Mouse (Mus musculus): ENCODE results near the gene Cfap52. TPM values are rescaled to one million over a fixed set of nuclear protein-coding genes. Genes with fewer than 3 reads are reported as not detected.

Gene Cfap52
- polyA plus RNA-seq (2015; fragmentation: Illumina TruSeq; extraction: RNeasy Lipid Tissue Mini Kit (QIAGEN cat#74804); ENCODE audit: insufficient read depth, low replicate concordance) = not detected

GRCm38 (mm10) chr11:67965242-67965883, at the start of gene Cfap52:
Gene Cfap52 (minus strand): TSS chr11:67965651.

DNA sequence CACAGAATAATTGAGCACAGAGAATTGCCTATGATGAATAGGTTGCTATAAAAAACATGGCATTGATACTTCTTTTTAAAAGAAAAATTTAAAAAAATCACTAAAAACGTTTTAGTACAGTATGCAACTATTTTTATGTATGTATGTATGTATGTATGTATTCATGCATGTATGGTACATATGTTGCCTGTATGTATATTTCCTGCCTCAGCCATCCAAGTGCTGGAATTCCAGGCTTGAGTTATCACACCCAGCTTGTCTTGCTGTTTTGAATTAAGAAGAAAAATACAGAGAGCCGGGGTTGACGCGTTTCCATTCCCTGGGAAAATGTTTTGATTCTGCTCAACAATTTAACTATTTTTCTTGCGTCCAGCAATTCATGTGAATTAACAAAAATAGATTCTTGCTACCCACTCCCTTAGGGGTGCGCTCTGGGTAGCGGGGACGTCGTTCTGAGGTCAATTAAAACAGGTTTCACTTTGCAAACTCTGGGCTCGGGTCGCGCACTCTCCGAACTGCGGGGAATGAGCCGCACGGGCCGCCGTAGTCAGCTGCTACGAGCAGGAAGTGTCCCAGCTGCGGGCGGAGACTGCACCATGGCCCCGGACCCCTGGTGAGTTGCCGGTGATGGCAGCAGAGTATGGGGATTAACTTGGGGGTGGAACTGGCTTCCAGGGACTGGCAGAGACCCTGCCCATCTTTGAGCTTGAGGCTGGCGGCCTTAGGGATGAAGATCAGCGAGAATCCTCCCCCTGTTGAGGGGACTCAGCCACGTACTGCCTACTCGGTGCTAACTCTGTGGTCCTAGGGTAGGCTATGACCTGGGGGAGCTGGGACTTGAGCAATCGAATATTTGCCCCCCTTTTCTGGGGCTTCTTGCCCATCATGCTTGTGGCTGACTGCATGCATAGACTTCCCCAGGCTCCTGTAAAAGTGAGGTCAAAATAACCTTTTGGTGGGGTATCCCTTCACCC, 741 bp upstream of the Cfap52 start, which contains the start of gene Stx8:
Gene Stx8 (plus strand): TSS at position 289 of the 974 bp plus-strand sequence.

GRCm38 (mm10) chr11:67921827-67922754, 43.4 kb downstream of the Cfap52 start, which contains the start of gene Usp43:
Gene Usp43 (minus strand): TSS chr11:67922153.

Other genes with a start within 250 kb of the Cfap52 start
- 0.48 TPM for gene Glp2r, start 194.5 kb downstream of the Cfap52 start, polyA plus RNA-seq (2015; fragmentation: Illumina TruSeq; extraction: RNeasy Lipid Tissue Mini Kit (QIAGEN cat#74804); ENCODE audit: insufficient read depth, low replicate concordance)
- gene Gsg1l2, start 191.0 kb downstream of the Cfap52 start, polyA plus RNA-seq (2015; fragmentation: Illumina TruSeq; extraction: RNeasy Lipid Tissue Mini Kit (QIAGEN cat#74804); ENCODE audit: insufficient read depth, low replicate concordance) = not detected
- gene Dhrs7c, start 167.5 kb downstream of the Cfap52 start, polyA plus RNA-seq (2015; fragmentation: Illumina TruSeq; extraction: RNeasy Lipid Tissue Mini Kit (QIAGEN cat#74804); ENCODE audit: insufficient read depth, low replicate concordance) = not detected
- gene Usp43, start 43.5 kb downstream of the Cfap52 start, polyA plus RNA-seq (2015; fragmentation: Illumina TruSeq; extraction: RNeasy Lipid Tissue Mini Kit (QIAGEN cat#74804); ENCODE audit: insufficient read depth, low replicate concordance) = 0.07 TPM
- gene Stx8, start 542 bp upstream of the Cfap52 start, polyA plus RNA-seq (2015; fragmentation: Illumina TruSeq; extraction: RNeasy Lipid Tissue Mini Kit (QIAGEN cat#74804); ENCODE audit: insufficient read depth, low replicate concordance) = 40.3 TPM

Measured in spleen, adult 10 weeks (tissue).